Mouse (Mus musculus) T-helper 2 cell (primary cell): Measurements from ENCODE around the gene Gm5294.

ENCODE experiments used
- in situ Hi-C: fragments of 300-600 bp; cut with MboI, MseI; formaldehyde crosslinking; loops from one replicate; pipeline ENCODE4 v1.15.1; 2025; ENCODE audit warnings: high pct_unique_total_duplicates

Gene Gm5294

DNA sequence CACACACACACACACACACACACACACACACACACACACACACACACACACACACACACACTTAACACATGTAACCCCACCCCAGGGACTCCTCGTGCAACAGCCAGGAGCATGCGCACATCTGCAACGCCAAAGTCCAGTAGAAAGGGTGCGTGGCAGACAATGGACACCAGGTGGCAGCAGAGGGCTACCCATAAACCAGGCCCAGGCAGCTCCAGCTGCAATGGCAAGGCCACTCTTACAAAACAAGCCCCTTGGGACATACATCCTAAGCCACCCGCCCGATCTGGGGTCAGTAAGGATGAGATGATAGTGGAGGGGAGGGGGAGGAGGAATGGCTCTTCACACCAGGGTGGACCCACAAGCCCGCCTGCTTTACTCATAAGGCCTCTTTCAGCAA lies 28.2 kb downstream of the Gm5294 start:
- in situ Hi-C loops = no loop called here

DNA sequence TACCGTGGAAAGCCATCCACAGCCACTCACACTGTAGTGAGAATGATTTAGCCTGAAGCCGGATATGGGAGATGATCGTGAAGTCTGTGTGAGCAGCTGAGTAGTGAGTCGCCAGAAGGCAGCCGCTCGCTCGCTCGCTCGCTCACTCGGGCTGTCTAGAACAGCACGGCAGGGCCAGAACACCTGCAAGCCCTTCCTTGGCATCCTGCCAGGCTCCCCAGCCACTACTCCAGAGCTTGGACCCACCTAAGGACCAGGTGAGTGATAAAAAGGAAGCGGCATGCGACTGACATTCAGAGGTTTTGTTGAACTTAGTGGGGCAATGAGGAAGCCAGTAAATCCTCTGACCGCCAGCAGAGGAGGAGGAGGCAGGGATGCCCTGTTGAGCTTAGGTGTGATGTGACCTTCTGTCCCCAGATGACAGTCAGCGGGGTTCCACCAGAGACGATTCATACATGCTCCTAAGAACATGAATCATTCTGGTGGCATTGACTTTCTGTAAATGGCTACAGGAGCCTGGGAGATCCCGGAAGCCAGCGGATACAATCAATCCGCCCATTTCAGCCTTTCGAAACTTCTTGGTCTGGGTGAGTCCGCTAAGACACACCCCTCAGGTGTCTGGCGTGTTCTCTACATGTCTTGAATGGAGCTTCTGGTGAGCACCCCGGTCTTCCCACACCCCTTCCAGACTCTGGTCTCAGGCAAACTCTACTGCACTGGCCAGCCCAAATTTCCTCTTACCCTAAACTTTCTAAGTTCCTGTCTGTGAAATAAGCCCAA lies 30.0 kb downstream of the Gm5294 start:
- in situ Hi-C loops = loop anchor here (5.0 kb wide), 2 partner anchors 232 to 327 kb away; no protein-coding TSS in a partner anchor

DNA sequence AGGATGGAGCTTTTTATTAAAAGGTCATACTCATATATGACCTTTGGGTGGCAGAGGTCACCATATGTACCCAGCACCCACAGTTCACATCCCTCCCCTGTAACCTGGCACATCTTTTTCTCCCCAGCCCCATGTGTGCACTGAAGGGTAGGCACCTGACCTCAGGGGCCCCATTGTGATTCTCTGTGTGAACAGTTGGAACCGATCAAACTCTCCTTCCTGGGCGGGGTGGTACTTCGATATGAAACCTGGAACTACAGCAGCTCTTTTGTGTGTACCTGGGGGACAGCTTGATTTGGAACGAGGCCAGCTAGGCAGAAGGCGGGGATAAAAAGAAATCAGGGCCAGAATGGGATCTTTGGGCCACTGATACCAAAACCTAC lies 30.6 kb downstream of the Gm5294 start:
- in situ Hi-C loops = loop anchor here (5.0 kb wide), 2 partner anchors 232 to 327 kb away; no protein-coding TSS in a partner anchor

DNA sequence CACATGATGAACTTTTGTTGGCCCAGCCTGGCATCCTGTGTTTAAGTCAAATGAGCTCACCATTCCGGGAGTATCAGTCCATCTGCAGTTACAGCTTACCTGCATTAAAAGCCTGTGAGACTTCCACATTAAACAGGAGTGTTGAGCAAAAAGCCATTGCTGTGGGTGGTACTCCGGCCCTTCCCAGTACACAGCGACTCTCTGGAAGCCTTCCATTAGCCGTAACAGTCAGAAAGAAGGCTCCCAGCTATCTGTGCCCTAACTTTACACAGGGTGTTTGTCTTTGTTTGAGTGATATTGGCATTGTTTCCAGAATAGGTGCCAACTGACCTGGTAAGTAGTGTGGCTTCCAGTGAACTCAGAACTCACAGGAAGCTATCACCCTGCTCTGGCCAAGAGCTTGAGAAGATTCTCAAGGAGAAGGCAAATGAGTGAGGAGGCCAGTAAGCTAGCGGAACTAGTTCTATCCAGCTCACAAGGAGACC lies 31.5 kb downstream of the Gm5294 start:
- in situ Hi-C loops = loop anchor here (5.0 kb wide), 2 partner anchors 231 to 326 kb away; no protein-coding TSS in a partner anchor

DNA sequence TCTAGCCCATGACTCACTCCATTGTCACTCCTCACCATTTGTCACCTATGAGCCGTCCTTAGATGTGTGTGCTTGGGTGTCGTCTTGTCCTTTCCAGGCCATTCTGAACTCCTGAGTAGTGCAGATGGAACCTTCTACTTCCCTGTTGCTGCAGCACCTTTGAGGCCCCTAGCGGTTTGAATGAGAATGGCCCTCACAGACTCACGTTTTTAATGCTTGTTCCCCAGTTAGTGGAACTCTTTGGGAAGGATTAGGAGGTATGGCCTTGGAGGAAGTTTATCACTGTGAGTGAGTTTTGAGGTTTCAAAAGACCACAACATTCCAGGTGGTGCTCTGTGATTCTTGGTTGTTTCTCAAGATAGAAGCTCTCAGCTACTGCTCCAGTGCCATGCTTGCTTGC lies 32.3 kb downstream of the Gm5294 start:
- in situ Hi-C loops = loop anchor here (5.0 kb wide), 2 partner anchors 230 to 325 kb away; no protein-coding TSS in a partner anchor

DNA sequence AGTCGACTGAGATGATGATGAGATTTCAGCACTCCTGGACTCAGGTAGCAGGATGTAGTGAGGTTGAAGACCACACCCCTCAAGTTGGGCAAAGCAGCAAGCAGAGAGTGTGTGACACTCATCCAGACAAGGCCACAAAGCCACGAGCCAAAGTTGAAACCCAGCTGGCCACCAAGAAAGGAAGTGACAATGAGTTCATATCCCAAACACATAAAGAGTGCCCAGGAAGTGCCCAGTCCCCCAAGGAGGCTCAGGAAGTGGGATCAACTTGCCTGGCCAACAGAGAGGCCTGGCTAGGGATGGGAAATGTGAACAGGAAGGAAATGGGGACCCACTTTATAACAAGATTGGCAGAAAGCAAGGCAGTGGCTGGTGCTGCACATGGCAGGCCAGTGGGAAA lies 33.5 kb downstream of the Gm5294 start:
- in situ Hi-C loops = loop anchor here (5.0 kb wide), 2 partner anchors 229 to 324 kb away; no protein-coding TSS in a partner anchor

DNA sequence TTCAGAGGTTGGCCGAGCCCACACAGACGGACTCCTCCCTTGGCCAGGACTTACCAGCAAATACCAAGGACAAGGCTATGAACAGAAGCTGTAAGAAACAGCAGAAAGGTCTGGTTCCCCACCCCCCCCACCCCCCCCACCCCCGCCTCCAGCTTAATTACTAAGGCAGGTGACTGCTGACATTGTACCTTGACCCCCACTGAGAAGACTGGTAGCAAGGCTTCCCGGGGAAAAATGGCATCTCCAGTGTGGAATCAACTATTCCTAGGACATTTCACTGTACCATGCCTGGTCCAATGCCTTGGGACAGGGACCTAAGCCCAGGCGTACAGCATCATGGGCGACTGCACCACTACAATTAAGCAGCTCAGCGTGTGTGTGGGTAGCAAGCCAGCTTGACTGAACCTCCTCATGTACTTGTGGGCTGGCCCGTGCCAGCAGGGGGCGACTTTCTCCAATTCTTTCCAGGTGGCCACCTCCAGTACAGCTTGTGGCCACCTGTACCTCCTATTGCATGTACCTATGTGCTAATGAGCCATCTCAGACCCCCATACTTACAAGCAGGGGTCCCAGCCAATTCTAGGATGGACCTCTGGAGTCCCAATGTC lies 37.2 kb downstream of the Gm5294 start:
- in situ Hi-C loops = no loop called here

DNA sequence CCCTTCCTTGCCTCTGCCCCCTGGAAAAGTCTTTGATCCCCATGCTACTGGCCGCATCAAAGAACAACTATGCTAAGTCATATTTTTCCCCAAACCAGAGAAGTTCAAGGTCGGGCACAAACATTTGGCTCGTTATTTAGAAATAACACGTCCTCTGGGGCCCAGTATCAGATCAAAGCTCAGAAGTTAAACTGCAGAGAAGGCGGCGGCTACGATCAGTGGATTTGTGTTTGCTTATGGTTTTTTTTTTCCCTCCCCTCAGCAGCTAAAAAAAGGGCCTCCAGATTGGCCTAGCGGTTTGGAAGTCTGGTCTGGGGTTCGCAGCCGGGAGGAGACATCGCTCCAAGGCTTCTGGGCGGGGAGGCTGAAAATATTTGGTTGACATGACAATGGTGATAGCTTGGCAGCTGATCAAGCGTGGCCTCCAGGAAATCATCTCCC lies 38.0 kb downstream of the Gm5294 start:
- in situ Hi-C loops = no loop called here

DNA sequence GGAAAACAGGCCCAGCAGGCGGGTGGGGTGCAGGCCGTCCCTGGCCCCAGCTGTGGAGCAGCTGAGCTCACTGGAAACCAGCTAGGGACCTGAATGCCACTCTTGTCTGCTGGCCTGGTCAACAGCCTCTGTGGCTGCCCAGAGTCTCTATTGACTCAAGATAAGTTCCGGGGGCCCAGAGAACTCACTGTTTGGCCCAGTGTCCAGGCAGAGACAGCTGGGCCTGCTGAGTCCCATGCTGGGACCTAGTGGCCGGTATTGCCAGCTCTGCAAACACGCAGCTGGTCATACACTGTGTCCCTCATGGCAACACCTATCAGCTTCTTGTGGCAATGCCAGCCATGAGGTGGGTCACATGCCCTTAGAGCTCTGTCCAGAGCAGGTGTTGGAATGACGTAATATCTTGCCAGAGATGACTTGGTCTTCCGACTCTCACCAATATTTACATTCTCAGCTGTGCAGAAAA lies 43.8 kb downstream of the Gm5294 start:
- in situ Hi-C loops = no loop called here

DNA sequence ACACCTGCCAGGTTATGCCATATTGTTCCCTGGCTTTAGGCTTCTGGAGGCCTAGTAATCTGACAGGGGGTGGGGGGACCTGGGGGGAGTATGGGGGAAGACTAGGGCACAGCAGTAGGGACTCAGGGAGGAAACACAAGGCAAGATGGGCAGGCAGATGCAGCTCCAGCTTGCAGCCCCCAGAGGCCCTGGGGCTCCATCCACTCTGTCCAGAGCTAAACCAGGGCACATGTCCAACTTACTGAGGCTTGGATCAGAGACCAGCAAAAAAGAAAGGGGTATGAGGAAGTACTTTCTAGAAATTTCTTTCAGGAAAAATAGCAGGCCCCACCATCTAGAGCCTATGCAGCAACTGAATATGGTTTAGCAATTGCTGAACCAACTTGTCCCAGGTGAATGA lies 44.3 kb downstream of the Gm5294 start:
- in situ Hi-C loops = no loop called here

DNA sequence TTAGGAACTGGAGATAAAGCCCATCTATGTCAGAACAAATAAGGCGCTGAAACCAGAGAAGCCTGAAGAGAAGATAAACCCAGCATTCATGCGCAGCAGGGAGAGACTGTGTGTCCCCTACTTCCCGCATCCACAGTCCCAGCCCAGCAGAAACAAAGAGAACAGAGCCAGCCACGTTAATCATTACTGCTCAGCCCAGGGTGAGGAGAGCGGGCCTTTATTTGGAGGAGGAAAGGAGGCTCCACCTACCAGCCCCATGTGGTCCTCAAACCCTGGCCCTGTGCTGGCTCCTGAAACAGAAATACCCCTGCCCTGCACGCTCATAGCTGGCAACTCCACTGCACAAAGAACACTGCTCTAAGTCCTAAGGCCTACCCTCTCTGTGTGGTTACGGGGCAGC lies 45.0 kb downstream of the Gm5294 start:
- in situ Hi-C loops = no loop called here

DNA sequence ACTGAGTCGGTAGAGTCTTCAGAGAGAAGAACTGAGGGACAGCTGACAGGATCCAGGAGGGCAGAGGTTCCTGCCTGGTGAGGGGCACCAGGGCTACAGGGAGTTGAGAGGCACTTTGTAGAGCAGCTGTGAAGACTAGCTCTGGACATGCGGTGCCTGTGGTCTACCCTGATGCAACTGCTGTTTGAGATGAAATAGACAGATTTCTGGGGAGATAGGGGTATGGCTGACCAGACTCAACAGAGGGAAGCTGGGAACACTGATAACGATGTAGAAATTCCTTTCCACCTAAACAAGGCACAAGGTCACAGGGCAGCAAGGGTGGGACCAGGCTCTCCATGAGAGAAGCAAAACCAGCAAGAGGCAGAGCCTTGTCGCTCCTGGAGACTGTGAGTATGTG lies 45.8 kb downstream of the Gm5294 start:
- in situ Hi-C loops = no loop called here
